Mouse (Mus musculus) cortical plate, adult 2 months (tissue): ENCODE data around the gene Klhl28. TPM values are rescaled to one million over a fixed set of nuclear protein-coding genes. Genes with fewer than 3 reads are reported as not detected.

ENCODE experiments used
- H3K27ac ChIP-seq: fragments of 200-500 bp; 2 replicates; pipeline ENCODE4 v1.5.1; 2012; ENCODE audit warnings: low read length, control low read depth, inconsistent platforms; ENCODE audit not compliant: insufficient read depth
- H3K4me1 ChIP-seq: fragments of 200-500 bp; 2 replicates; pipeline ENCODE4 v1.6.1; 2011; ENCODE audit warnings: low read length; ENCODE audit not compliant: control insufficient read depth, insufficient read depth
- H3K4me3 ChIP-seq: fragments of 200-500 bp; 2 replicates; pipeline ENCODE4 v1.5.1; 2011; ENCODE audit warnings: mild to moderate bottlenecking, low read length, control low read depth; ENCODE audit not compliant: insufficient read depth
- CTCF ChIP-seq: fragments of 200-500 bp; IDR thresholded peaks from 2 replicates; pipeline ENCODE4 v1.5.1; 2011; ENCODE audit warnings: mild to moderate bottlenecking, control low read depth, low read length; ENCODE audit not compliant: insufficient read depth; ENCODE audit errors: extremely low read depth
- POLR2A ChIP-seq: fragments of 200-500 bp; IDR thresholded peaks from 2 replicates; pipeline ENCODE4 v1.6.1; 2011; ENCODE audit warnings: mild to moderate bottlenecking, low read length, control low read depth; ENCODE audit not compliant: insufficient read depth; ENCODE audit errors: extremely low read depth
- polyA plus RNA-seq: library from polyadenylated mRNA; depleted of rRNA; stranded (reverse); fragments of >200 nt; gene quantifications from 2 replicates; pipeline ENCODE4 v1.2.3, GENCODE M21; 2012; rRNA removed

The Klhl28 gene
- 10.6 and 11.2 TPM in 2 replicates for polyA plus RNA-seq

- peak within 1 kb of the TSS; percentile 67 for H3K27ac ChIP-seq
- H3K4me1 ChIP-seq: no peaks in the 10 kb centered on the region
- peak within 1 kb of the TSS; percentile 55 for H3K4me3 ChIP-seq
- TF ChIP-seq CTCF (no peak), POLR2A (peak; percentile 82)
Measured at GRCm38 (mm10) chr12:64965124-64966026, at the start of gene Klhl28, which contains the start of gene Togaram1. TSS of gene Klhl28 (minus strand) at chr12:64965534. TSS of gene Togaram1 (plus strand) at chr12:64965804.

GRCm38 (mm10) chr12:65007725-65008124 is 42.4 kb upstream of the Klhl28 start:
- H3K27ac ChIP-seq: no peak overlapping the region
- TF ChIP-seq POLR2A: no peak
- no peak for TF ChIP-seq CTCF

DNA sequence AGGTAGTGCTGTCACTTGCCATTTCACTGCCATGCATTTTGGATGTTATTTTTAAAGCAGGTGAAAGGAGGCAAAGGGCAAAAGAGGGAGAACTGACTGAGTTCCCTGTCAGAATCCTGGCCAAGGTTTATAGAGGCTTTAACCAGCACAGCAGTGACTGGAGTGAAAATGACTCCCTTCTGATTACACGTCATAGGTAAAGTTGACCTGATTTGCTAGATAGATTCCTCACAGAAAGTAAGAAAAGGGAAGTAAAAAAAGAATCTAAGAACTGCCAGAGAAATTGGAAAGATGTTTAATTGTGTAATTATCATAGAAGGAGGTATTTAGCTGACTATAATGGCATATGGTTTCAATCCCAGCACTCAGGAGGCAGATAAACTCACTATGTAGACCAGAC is 12.2 kb upstream of the Klhl28 start:
- H3K4me3 ChIP-seq: no peak overlapping the region
- H3K27ac ChIP-seq: no peak overlapping the region
- peaks cover 1% of the 10 kb centered on the region; the same call in 1 of the 2 replicates for H3K4me1 ChIP-seq
- TF ChIP-seq POLR2A (no peak), CTCF (no peak)

More at GRCm38 (mm10) chr12:65007725-65008124, 42.4 kb upstream of the Klhl28 start:
- no peaks in the 10 kb centered on the region for H3K4me1 ChIP-seq
- no peak overlapping the region for H3K4me3 ChIP-seq

GRCm38 (mm10) chr12:64976191-64976590 is 10.9 kb upstream of the Klhl28 start:
- H3K27ac ChIP-seq: no peak overlapping the region

GRCm38 (mm10) chr12:64975558-64975957 is 10.2 kb upstream of the Klhl28 start:
- H3K4me3 ChIP-seq: no peak overlapping the region
- peaks cover 8% of the 10 kb centered on the region; the same call in 1 of the 2 replicates for H3K4me1 ChIP-seq
- TF ChIP-seq POLR2A (no peak), CTCF (no peak)
- H3K27ac ChIP-seq: no peak overlapping the region

More at GRCm38 (mm10) chr12:64976191-64976590, 10.9 kb upstream of the Klhl28 start:
- Histone ChIP-seq H3K4me1 (peaks cover 6% of the 10 kb centered on the region; the same call in 1 of the 2 replicates), H3K4me3 (no peak overlapping the region)
- TF ChIP-seq POLR2A: no peak
- no peak for TF ChIP-seq CTCF

DNA sequence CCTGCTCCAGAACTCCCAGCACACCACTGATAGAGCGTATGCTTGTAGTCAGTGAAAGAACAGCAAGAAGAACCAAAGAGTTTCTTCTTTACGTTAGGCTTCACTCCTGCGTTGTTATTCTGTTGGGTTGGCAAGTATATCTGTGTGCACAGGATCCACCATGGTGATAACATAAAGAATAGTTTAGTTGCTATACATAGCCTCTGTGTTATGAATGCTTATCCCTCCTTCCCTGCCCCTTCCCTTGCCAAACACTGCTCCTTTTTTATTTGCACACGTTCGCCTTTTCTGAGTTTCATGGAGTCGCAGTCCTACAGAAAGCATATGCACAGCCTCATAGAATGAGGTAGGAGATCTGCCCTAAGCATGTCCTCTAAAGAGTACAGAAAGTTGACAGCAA is 6.7 kb upstream of the Klhl28 start:
- TF ChIP-seq CTCF: no peak
- TF ChIP-seq POLR2A: no peak
- Histone ChIP-seq H3K4me1 (peaks cover 10% of the 10 kb centered on the region; the same call in 1 of the 2 replicates), H3K27ac (no peak overlapping the region), H3K4me3 (no peak overlapping the region; the same call in 1 of the 2 replicates)

- TF ChIP-seq CTCF (no peak), POLR2A (no peak)
- Histone ChIP-seq H3K27ac (no peak overlapping the region), H3K4me3 (no peak overlapping the region; the same call in 1 of the 2 replicates), H3K4me1 (peaks cover 10% of the 10 kb centered on the region; the same call in 1 of the 2 replicates)
Measured at GRCm38 (mm10) chr12:64971399-64971798, 6.1 kb upstream of the Klhl28 start.

GRCm38 (mm10) chr12:64968067-64968466 is 2.7 kb upstream of the Klhl28 start:
- TF ChIP-seq CTCF: no peak
- TF ChIP-seq POLR2A: no peak
- H3K4me3 ChIP-seq: peak overlapping the region; percentile 55
- no peak overlapping the region for H3K27ac ChIP-seq
- H3K4me1 ChIP-seq: peaks cover 9% of the 10 kb centered on the region; the same call in 1 of the 2 replicates

DNA sequence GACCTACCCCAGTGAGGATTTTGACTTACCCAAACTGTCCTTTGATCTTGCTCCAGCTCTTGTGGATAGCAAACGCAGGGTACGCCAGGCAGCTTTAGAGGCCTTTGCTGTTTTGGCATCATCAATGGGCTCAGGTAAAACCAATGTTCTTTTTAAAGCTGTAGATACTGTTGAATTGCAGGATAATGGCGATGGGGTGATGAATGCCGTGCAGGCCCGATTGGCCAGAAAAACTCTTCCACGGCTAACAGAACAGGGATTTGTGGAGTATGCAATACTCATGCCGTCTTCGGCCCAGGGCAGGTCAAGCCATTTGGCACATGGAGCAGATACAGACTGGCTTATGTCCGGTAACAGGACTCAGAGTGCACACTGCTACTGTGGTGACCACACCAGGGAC is 2.1 kb upstream of the Klhl28 start:
- H3K4me3 ChIP-seq: peak overlapping the region; percentile 55
- peaks cover 9% of the 10 kb centered on the region; the same call in 1 of the 2 replicates for H3K4me1 ChIP-seq
- TF ChIP-seq POLR2A (no peak), CTCF (no peak)
- H3K27ac ChIP-seq: no peak overlapping the region

GRCm38 (mm10) chr12:64966652-64967435 is 1.5 kb upstream of the Klhl28 start:
- Histone ChIP-seq H3K27ac (no peak overlapping the region), H3K4me1 (peaks cover 5% of the 10 kb centered on the region; the same call in 1 of the 2 replicates)

More at GRCm38 (mm10) chr12:64966652-64967435, 1.5 kb upstream of the Klhl28 start:
- peak overlapping the region; percentile 55 for H3K4me3 ChIP-seq
- TF ChIP-seq CTCF: no peak
- no peak for TF ChIP-seq POLR2A
